Mouse (Mus musculus) CH12.LX (cell line): ENCODE measurements at regions not wholly inside any gene's neighbourhood (a gene's known extent, or its start where the extent isn't known, plus 50 kb on each side); places are given as distances from the start of the nearest gene placed in this dataset.

ENCODE experiments used
- DNase-seq: peaks from one replicate; pipeline ENCODE4 v3.0.0-alpha.2; 2013; ENCODE audit errors: extremely low read depth
- H3K27ac ChIP-seq: 2 replicates; pipeline ENCODE4 v1.5.1; 2012; ENCODE audit warnings: low read depth, mild to moderate bottlenecking, control low read depth, moderate library complexity; ENCODE audit not compliant: insufficient read depth
- H3K27me3 ChIP-seq: replicated peaks from 2 replicates; pipeline ENCODE3; 2012; ENCODE audit warnings: inconsistent platforms
- H3K36me3 ChIP-seq, 2 experiments: replicated peaks in 1 of 2; 2 replicates each; pipeline versions ENCODE3 to v1.6.1; 2012; ENCODE audit warnings: inconsistent platforms in 1 of 2, low read length in 1 of 2, mild to moderate bottlenecking in 1 of 2, mixed read lengths in 1 of 2, moderate library complexity in 1 of 2; ENCODE audit not compliant: control insufficient read depth in 1 of 2, insufficient read depth in 1 of 2
- H3K4me1 ChIP-seq, 2 experiments: 2 replicates each; pipeline ENCODE4 v1.6.1; 2012; ENCODE audit warnings: inconsistent platforms in 1 of 2, moderate library complexity in 1 of 2; ENCODE audit not compliant: insufficient read depth in 2 of 2, control insufficient read depth in 1 of 2
- H3K4me2 ChIP-seq: 2 replicates; pipeline ENCODE4 v1.6.1; 2012; ENCODE audit warnings: low read depth, mild to moderate bottlenecking, control low read depth; ENCODE audit not compliant: poor library complexity, insufficient read depth, severe bottlenecking
- H3K4me3 ChIP-seq, 3 experiments: fragments of 150-350 bp in 1 of 3; sonication (generic) in 1 of 3; replicated peaks in 1 of 3; 2 replicates each; pipeline versions ENCODE3 to v1.5.1; 2011 to 2012; ENCODE audit warnings: low read depth in 2 of 3, low read length in 2 of 3, mild to moderate bottlenecking in 2 of 3, moderate library complexity in 2 of 3, control low read depth in 1 of 3, improper control_type of control experiment in 1 of 3, inconsistent platforms in 1 of 3, mixed read lengths in 1 of 3; ENCODE audit not compliant: poor library complexity in 1 of 3
- H3K79me2 ChIP-seq: replicated peaks from 2 replicates; pipeline ENCODE4 v1.6.1; 2012; ENCODE audit warnings: mild to moderate bottlenecking, moderate library complexity; ENCODE audit not compliant: control insufficient read depth, poor library complexity, insufficient read depth, severe bottlenecking; ENCODE audit errors: extremely low read depth
- H3K9ac ChIP-seq: 2 replicates; pipeline ENCODE4 v1.6.1; 2012; ENCODE audit warnings: low read depth, mild to moderate bottlenecking, control low read depth, moderate library complexity; ENCODE audit not compliant: insufficient read depth
- H3K9me3 ChIP-seq: replicated peaks from 2 replicates; pipeline ENCODE3; 2012; ENCODE audit warnings: low read length, inconsistent platforms, mixed read lengths
- BHLHE40 ChIP-seq: IDR thresholded peaks from 2 replicates; pipeline ENCODE4 v1.6.1; 2011; ENCODE audit warnings: mild to moderate bottlenecking, low read depth, low read length, improper control_type of control experiment
- CTCF ChIP-seq, 2 experiments: IDR thresholded peaks in 1 of 2; conservative IDR thresholded peaks in 1 of 2; 2 replicates each; pipeline ENCODE4 v1.5.1; 2011 to 2012; ENCODE audit warnings: low read depth in 2 of 2, low read length in 2 of 2, improper control_type of control experiment in 1 of 2, inconsistent platforms in 1 of 2, mild to moderate bottlenecking in 1 of 2, moderate library complexity in 1 of 2
- E2F4 ChIP-seq: IDR thresholded peaks from 2 replicates; pipeline ENCODE4 v1.6.1; 2011; ENCODE audit warnings: low read depth, low read length, improper control_type of control experiment; ENCODE audit not compliant: insufficient replicate concordance
- ELF1 ChIP-seq: IDR thresholded peaks from 2 replicates; pipeline ENCODE4 v1.6.1; 2014; ENCODE audit warnings: low read depth, mild to moderate bottlenecking, inconsistent platforms, low read length, improper control_type of control experiment
- HCFC1 ChIP-seq: IDR thresholded peaks from 2 replicates; pipeline ENCODE4 v1.6.1; 2012; ENCODE audit warnings: low read depth, mild to moderate bottlenecking, inconsistent platforms, low read length, improper control_type of control experiment
- IRF4 ChIP-seq: IDR thresholded peaks from 2 replicates; pipeline ENCODE4 v1.6.1; 2014; ENCODE audit warnings: low read depth, mild to moderate bottlenecking, inconsistent platforms, low read length, improper control_type of control experiment
- JUN ChIP-seq: IDR thresholded peaks from 2 replicates; pipeline ENCODE4 v1.6.1; 2011; ENCODE audit warnings: low read depth, mild to moderate bottlenecking, low read length, improper control_type of control experiment, moderate library complexity; ENCODE audit not compliant: insufficient read depth
- JUND ChIP-seq: conservative IDR thresholded peaks from 2 replicates; pipeline ENCODE4 v1.6.1; 2011; ENCODE audit warnings: low read depth, low read length, improper control_type of control experiment
- MAZ ChIP-seq: IDR thresholded peaks from 2 replicates; pipeline ENCODE4 v1.6.1; 2012; ENCODE audit warnings: low read depth, mild to moderate bottlenecking, inconsistent platforms, low read length, improper control_type of control experiment, moderate library complexity
- MYC ChIP-seq: IDR thresholded peaks from 2 replicates; pipeline ENCODE4 v1.6.1; 2011; ENCODE audit warnings: low read depth, mild to moderate bottlenecking, improper control_type of control experiment, low read length
- PAX5 ChIP-seq: IDR thresholded peaks from 2 replicates; pipeline ENCODE4 v1.6.1; 2012; ENCODE audit warnings: low read length, inconsistent platforms, mixed read lengths
- POLR2AphosphoS2 ChIP-seq: IDR thresholded peaks from 2 replicates; pipeline ENCODE4 v1.6.1; 2011; ENCODE audit warnings: low read depth, low read length, improper control_type of control experiment
- RAD21 ChIP-seq: IDR thresholded peaks from 2 replicates; pipeline ENCODE4 v1.6.1; 2011; ENCODE audit warnings: low read depth, mild to moderate bottlenecking, low read length, improper control_type of control experiment, moderate library complexity
- RCOR1 ChIP-seq: conservative IDR thresholded peaks from 2 replicates; pipeline ENCODE4 v1.6.1; 2012; ENCODE audit warnings: low read depth, mild to moderate bottlenecking, inconsistent platforms, low read length, improper control_type of control experiment
- SIN3A ChIP-seq: IDR thresholded peaks from 2 replicates; pipeline ENCODE4 v1.6.1; 2012; ENCODE audit warnings: low read length, improper control_type of control experiment, inconsistent platforms
- TBP ChIP-seq: conservative IDR thresholded peaks from 2 replicates; pipeline ENCODE4 v1.6.1; 2011; ENCODE audit warnings: low read depth, low read length, improper control_type of control experiment
- TCF12 ChIP-seq: IDR thresholded peaks from 2 replicates; pipeline ENCODE4 v1.6.1; 2014; ENCODE audit warnings: low read depth, mild to moderate bottlenecking, inconsistent platforms, low read length, improper control_type of control experiment
- USF1 ChIP-seq: IDR thresholded peaks from 2 replicates; pipeline ENCODE4 v1.6.1; 2014; ENCODE audit warnings: low read depth, mild to moderate bottlenecking, inconsistent platforms, low read length, improper control_type of control experiment
- ZC3H11A ChIP-seq: IDR thresholded peaks from 2 replicates; pipeline ENCODE4 v1.6.1; 2012; ENCODE audit warnings: low read depth, mild to moderate bottlenecking, inconsistent platforms, low read length, improper control_type of control experiment
- ZKSCAN1 ChIP-seq: IDR thresholded peaks from 2 replicates; pipeline ENCODE4 v1.6.1; 2012; ENCODE audit warnings: low read depth, inconsistent platforms, low read length, improper control_type of control experiment, borderline replicate concordance
- ZMIZ1 ChIP-seq: IDR thresholded peaks from 2 replicates; pipeline ENCODE4 v1.6.1; 2012; ENCODE audit warnings: low read depth, mild to moderate bottlenecking, inconsistent platforms, low read length, improper control_type of control experiment
- dilution Hi-C: fragments of 300-500 bp; cut with MboI; formaldehyde crosslinking; loops from 2 replicates; pipeline ENCODE4 v1.14.3; 2020; ENCODE audit warnings: low sequenced_read_pairs; ENCODE audit not compliant: extremely low pct_unique_long_range_greater_than_20kb, extremely low pct_ligation_motif_present
- in situ Hi-C: fragments of 300-500 bp; cut with MboI; formaldehyde crosslinking; loops from 3 replicates; pipeline ENCODE4 v1.14.3; 2019; ENCODE audit warnings: low sequenced_read_pairs, low pct_ligation_motif_present, low pct_unique_long_range_greater_than_20kb, mixed read lengths

GRCm38 (mm10) chr8:34725546-34725945 is 614.0 kb upstream of the Gm10131 start:
- in situ Hi-C loops (loop anchor here (5.0 kb wide), 2 partner anchors 87 to 243 kb away; no protein-coding TSS in a partner anchor), dilution Hi-C loops (no loop called here)
- DNase-seq: no peak
- Histone ChIP-seq H3K27ac (no peak overlapping the region), H3K9ac (no peak overlapping the region), H3K36me3 (no peaks in the 10 kb centered on the region), H3K27me3 (no peaks in the 10 kb centered on the region), H3K79me2 (no peaks in the 10 kb centered on the region), H3K4me1 (peaks cover 24 to 51% of the 10 kb centered on the region in 2 experiments), H3K9me3 (no peaks in the 10 kb centered on the region), H3K4me2 (no peak overlapping the region), H3K4me3 (no peak overlapping the region)
- no peak for TF ChIP-seq ELF1
- TF ChIP-seq IRF4: no peak
- TF ChIP-seq JUN: no peak
- no peak for TF ChIP-seq ZC3H11A
- TF ChIP-seq SIN3A: no peak
- no peak for TF ChIP-seq USF1
- no peak for TF ChIP-seq JUND
- TF ChIP-seq TBP: no peak

GRCm38 (mm10) chr8:34709911-34710733 is 598.6 kb upstream of the Gm10131 start:
- Histone ChIP-seq H3K4me2 (no peak overlapping the region), H3K27ac (no peak overlapping the region), H3K27me3 (no peaks in the 10 kb centered on the region), H3K79me2 (no peaks in the 10 kb centered on the region), H3K9me3 (no peaks in the 10 kb centered on the region), H3K4me1 (no peaks in the 10 kb centered on the region), H3K4me3 (no peak overlapping the region), H3K9ac (no peak overlapping the region), H3K36me3 (no peaks in the 10 kb centered on the region)
- dilution Hi-C loops: no loop called here
- TF ChIP-seq USF1: no peak
- no peak for TF ChIP-seq MYC
- no peak for TF ChIP-seq ELF1
- TF ChIP-seq CTCF (conservative IDR thresholded peaks at IDR 0.05 in 1 of 2, IDR thresholded peaks at IDR 0.05 in 1 of 2; ENCODE audit: low read depth in 2 of 2, low read length in 2 of 2): no peak
- in situ Hi-C loops: no loop called here
- DNase-seq: no peak

GRCm38 (mm10) chr8:34709316-34709715 is 597.8 kb upstream of the Gm10131 start:
- no peak overlapping the region for H3K4me2 ChIP-seq
- H3K27me3 ChIP-seq: no peaks in the 10 kb centered on the region
- H3K79me2 ChIP-seq: no peaks in the 10 kb centered on the region
- H3K4me1 ChIP-seq: no peaks in the 10 kb centered on the region
- no peak overlapping the region for H3K9ac ChIP-seq
- no peak overlapping the region for H3K27ac ChIP-seq
- in situ Hi-C loops: no loop called here
- dilution Hi-C loops: no loop called here
- H3K4me3 ChIP-seq: no peak overlapping the region
- H3K9me3 ChIP-seq: no peaks in the 10 kb centered on the region
- no peaks in the 10 kb centered on the region for H3K36me3 ChIP-seq
- DNase-seq: no peak
- TF ChIP-seq PAX5 (no peak), RCOR1 (no peak), ZKSCAN1 (no peak), MAZ (no peak), TCF12 (no peak), POLR2AphosphoS2 (no peak), TBP (no peak), RAD21 (no peak), SIN3A (no peak), E2F4 (no peak), ZMIZ1 (no peak), BHLHE40 (no peak), HCFC1 (no peak)
